Mouse (Mus musculus) cerebellum, adult 9-11 months (tissue): ENCODE data around the gene Bpifa1.
"Not testable (repeated sequence)": the region's sequence is repeated elsewhere in the genome, so short reads cannot be mapped to it uniquely, and the experiment has no call there.

Experiments used
- DNase-seq: peaks from one replicate; pipeline ENCODE4 v3.0.0; 2022

Gene Bpifa1

GRCm38 (mm10) chr2:154142580-154142979 is at the start of gene Bpifa1:
TSS of gene Bpifa1 (plus strand) at chr2:154142880.
- DNase-seq: no peak

GRCm38 (mm10) chr2:154097734-154098133 is 44.9 kb upstream of the Bpifa1 start:
- DNase-seq: no peak

- DNase-seq: no peak
These were observed 25.3 kb upstream of the Bpifa1 start for GRCm38 (mm10) chr2:154117381-154117780.

- no peak for DNase-seq
These were observed 12.6 kb upstream of the Bpifa1 start, which contains the start of gene Bpifa3 for GRCm38 (mm10) chr2:154130120-154130519. TSS of gene Bpifa3 (plus strand) at chr2:154130336.

- no peak for DNase-seq
These were observed 1.1 kb downstream of the Bpifa1 start for GRCm38 (mm10) chr2:154143735-154144134.

- DNase-seq: no peak
These were observed 4.8 kb downstream of the Bpifa1 start for GRCm38 (mm10) chr2:154147496-154147895.

- no peak for DNase-seq
These were observed 15.8 kb downstream of the Bpifa1 start for GRCm38 (mm10) chr2:154158433-154158832.

GRCm38 (mm10) chr2:154162307-154162706 is 19.6 kb downstream of the Bpifa1 start, which contains the start of gene Bpifa5:
TSS of gene Bpifa5 (plus strand) at chr2:154162607.
- DNase-seq: no peak

- peak; percentile 21 for DNase-seq
These were observed 20.6 kb downstream of the Bpifa1 start for GRCm38 (mm10) chr2:154163306-154163705.

- DNase-seq: no peak
These were observed 26.5 kb downstream of the Bpifa1 start for GRCm38 (mm10) chr2:154169172-154169571.

- no peak for DNase-seq
These were observed 28.9 kb downstream of the Bpifa1 start for GRCm38 (mm10) chr2:154171621-154172020.

- no peak for DNase-seq
These were observed 30.6 kb downstream of the Bpifa1 start for GRCm38 (mm10) chr2:154173313-154173712.

GRCm38 (mm10) chr2:154181900-154182299 is 39.2 kb downstream of the Bpifa1 start:
- DNase-seq: not testable (repeated sequence)

- DNase-seq: not testable (repeated sequence)
These were observed 40.4 kb downstream of the Bpifa1 start for GRCm38 (mm10) chr2:154183061-154183460.

GRCm38 (mm10) chr2:154185319-154185718 is 42.6 kb downstream of the Bpifa1 start:
- DNase-seq: no peak

GRCm38 (mm10) chr2:154185748-154186147 is 43.1 kb downstream of the Bpifa1 start:
- no peak for DNase-seq

GRCm38 (mm10) chr2:154187468-154187867 is 44.8 kb downstream of the Bpifa1 start:
- no peak for DNase-seq

- DNase-seq: no peak
These were observed 47.3 kb downstream of the Bpifa1 start for GRCm38 (mm10) chr2:154189877-154190434.

- DNase-seq: no peak
These were observed 48.0 kb downstream of the Bpifa1 start, which contains the start of gene Bpifb1 for GRCm38 (mm10) chr2:154190546-154191258. TSS of gene Bpifb1 (plus strand) at chr2:154190818.

GRCm38 (mm10) chr2:154192141-154192540 is 49.5 kb downstream of the Bpifa1 start:
- DNase-seq: no peak

GRCm38 (mm10) chr2:154193071-154193470 is 50.4 kb downstream of the Bpifa1 start:
- DNase-seq: no peak

GRCm38 (mm10) chr2:154193994-154194504 is 51.4 kb downstream of the Bpifa1 start:
- no peak for DNase-seq

GRCm38 (mm10) chr2:154197036-154197435 is 54.4 kb downstream of the Bpifa1 start:
- DNase-seq: no peak
